Mouse (Mus musculus): ENCODE results near the gene Nrros. TPM values are rescaled to one million over a fixed set of nuclear protein-coding genes. Genes with fewer than 3 reads are reported as not detected.
A peak's percentile ranks its signal among the peaks of the same experiment; 100 is the strongest.

The Nrros gene
- polyA plus RNA-seq, 1 experiment from 2014 or later = 8.2 TPM

DNA sequence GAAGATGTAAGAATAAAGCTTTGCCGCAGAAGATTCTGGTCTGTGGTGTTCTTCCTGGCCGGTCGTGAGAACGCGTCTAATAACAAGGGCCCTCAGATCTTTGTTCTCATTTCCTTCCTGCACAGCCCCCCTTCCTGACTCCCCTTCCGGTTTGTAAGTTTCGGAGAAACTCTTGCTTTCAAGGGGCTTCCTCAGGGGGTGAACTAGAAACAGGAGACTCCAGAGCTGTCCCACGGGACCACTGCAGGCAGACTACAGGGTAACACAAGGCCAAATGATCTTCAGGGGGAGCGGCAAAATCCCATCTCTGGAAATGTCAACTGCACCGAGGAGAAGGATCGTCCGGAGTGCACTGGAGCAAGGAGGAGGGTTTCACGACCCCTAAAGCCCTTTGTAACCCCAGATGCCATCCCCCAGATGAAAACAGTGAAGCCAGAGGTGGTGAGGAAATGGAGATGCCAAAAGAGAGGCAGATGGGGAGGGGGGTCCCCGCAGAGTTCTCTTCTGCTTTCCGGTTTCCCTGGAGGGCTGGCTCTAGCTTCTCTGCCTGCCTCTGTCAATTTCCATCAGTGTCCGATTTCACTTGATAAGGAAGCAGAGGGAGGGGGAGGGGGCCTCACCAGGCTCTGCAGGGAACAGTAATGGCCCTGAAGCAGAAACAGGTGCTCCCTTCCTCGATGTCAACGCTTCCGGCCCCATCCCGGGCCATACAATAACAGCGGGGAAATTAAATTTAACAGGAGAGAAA, 35.0 kb upstream of the Nrros start:
- WGBS = 61% methylated on average over 21 of the region's 21 CpGs
- ATAC-seq (ENCODE audit: low FRiP score, low TSS enrichment) (peak; percentile 35; the same call in 1 of the 2 replicates), DNase-seq (ENCODE audit: low spot score) (peak; percentile 15)
- no peaks in the 10 kb centered on the region for H3K9me3 ChIP-seq (ENCODE audit: control insufficient read depth, low read length)
- H3K36me3 ChIP-seq (ENCODE audit: control insufficient read depth, insufficient read depth, low read length) = no peaks in the 10 kb centered on the region
- H3K4me2 ChIP-seq (replicated peaks; ENCODE audit: low read depth) = peak overlapping the region; percentile 20; the same call in 1 of the 2 replicates
- no peaks in the 10 kb centered on the region for H3K4me1 ChIP-seq (replicated peaks; ENCODE audit: control insufficient read depth, insufficient read depth)
- H3K4me3 ChIP-seq (ENCODE audit: low read depth, low read length) = no peak overlapping the region
- peak overlapping the region; percentile 74; the same call in 1 of the 2 replicates for H3K27ac ChIP-seq (replicated peaks)
- H3K9ac ChIP-seq (ENCODE audit: low read length) = no peak overlapping the region
- no peaks in the 10 kb centered on the region for H3K27me3 ChIP-seq (ENCODE audit: control insufficient read depth, insufficient read depth, low read length)
- TF ChIP-seq EP300 (optimal IDR thresholded peaks at IDR 0.05) = no peak
- TF ChIP-seq CTCF (IDR thresholded peaks at IDR 0.05; ENCODE audit: low read depth) = no peak

- no peaks in the 10 kb centered on the region for H3K9me3 ChIP-seq (ENCODE audit: control insufficient read depth, low read length)
- no peak for ATAC-seq (ENCODE audit: low FRiP score, low TSS enrichment)
- no peaks in the 10 kb centered on the region for H3K36me3 ChIP-seq (ENCODE audit: control insufficient read depth, insufficient read depth, low read length)
- no peak overlapping the region for H3K9ac ChIP-seq (ENCODE audit: low read length)
- no peak overlapping the region for H3K4me2 ChIP-seq (replicated peaks; ENCODE audit: low read depth)
- H3K27me3 ChIP-seq (ENCODE audit: control insufficient read depth, insufficient read depth, low read length) = no peaks in the 10 kb centered on the region
- 59% methylated on average over 12 of the region's 12 CpGs for WGBS
- H3K27ac ChIP-seq (replicated peaks) = no peak overlapping the region
- no peaks in the 10 kb centered on the region for H3K4me1 ChIP-seq (replicated peaks; ENCODE audit: control insufficient read depth, insufficient read depth)
- no peak overlapping the region for H3K4me3 ChIP-seq (ENCODE audit: low read depth, low read length)
- no peak for DNase-seq (ENCODE audit: low spot score)
- TF ChIP-seq CTCF (IDR thresholded peaks at IDR 0.05; ENCODE audit: low read depth) (no peak), EP300 (optimal IDR thresholded peaks at IDR 0.05) (no peak)
Measured at GRCm38 (mm10) chr16:32190011-32190441, 24.6 kb upstream of the Nrros start.

DNA sequence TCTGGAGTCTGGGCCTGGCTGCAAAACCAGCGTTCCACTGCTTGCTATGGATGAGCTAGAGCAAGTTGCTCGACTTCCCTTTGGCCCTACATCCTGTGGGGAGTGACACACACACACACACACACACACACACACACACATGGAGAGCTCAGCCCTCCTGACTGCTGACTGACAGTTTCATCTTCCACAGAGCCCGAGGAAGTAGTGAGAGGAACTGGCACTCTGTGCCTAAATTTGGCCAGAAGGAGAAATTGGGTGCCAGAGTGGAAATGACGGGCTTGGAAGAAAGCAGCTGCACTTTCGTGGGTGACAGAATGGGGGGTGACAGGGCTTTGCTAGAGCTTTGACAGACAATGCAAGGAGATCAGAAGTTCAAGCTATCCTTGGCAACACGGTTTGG, 23.7 kb upstream of the Nrros start:
- TF ChIP-seq EP300 (optimal IDR thresholded peaks at IDR 0.05) = no peak
- no peak for TF ChIP-seq CTCF (IDR thresholded peaks at IDR 0.05; ENCODE audit: low read depth)
- Histone ChIP-seq H3K9me3 (ENCODE audit: control insufficient read depth, low read length) (no peaks in the 10 kb centered on the region), H3K4me1 (replicated peaks; ENCODE audit: control insufficient read depth, insufficient read depth) (no peaks in the 10 kb centered on the region), H3K36me3 (ENCODE audit: control insufficient read depth, insufficient read depth, low read length) (no peaks in the 10 kb centered on the region), H3K4me2 (replicated peaks; ENCODE audit: low read depth) (no peak overlapping the region), H3K4me3 (ENCODE audit: low read depth, low read length) (no peak overlapping the region), H3K27me3 (ENCODE audit: control insufficient read depth, insufficient read depth, low read length) (no peaks in the 10 kb centered on the region), H3K27ac (replicated peaks) (no peak overlapping the region), H3K9ac (ENCODE audit: low read length) (no peak overlapping the region)
- ATAC-seq (ENCODE audit: low FRiP score, low TSS enrichment) = no peak
- WGBS = 58% methylated on average over 6 of the region's 6 CpGs
- DNase-seq (ENCODE audit: low spot score) = no peak

- 94% methylated on average over 5 of the region's 5 CpGs for WGBS
- H3K4me2 ChIP-seq (replicated peaks; ENCODE audit: low read depth) = no peak overlapping the region
- no peaks in the 10 kb centered on the region for H3K9me3 ChIP-seq (ENCODE audit: control insufficient read depth, low read length)
- no peak overlapping the region for H3K27ac ChIP-seq (replicated peaks)
- ATAC-seq (ENCODE audit: low FRiP score, low TSS enrichment) = no peak
- H3K36me3 ChIP-seq (ENCODE audit: control insufficient read depth, insufficient read depth, low read length) = no peaks in the 10 kb centered on the region
- H3K4me1 ChIP-seq (replicated peaks; ENCODE audit: control insufficient read depth, insufficient read depth) = no peaks in the 10 kb centered on the region
- H3K27me3 ChIP-seq (ENCODE audit: control insufficient read depth, insufficient read depth, low read length) = no peaks in the 10 kb centered on the region
- H3K9ac ChIP-seq (ENCODE audit: low read length) = no peak overlapping the region
- no peak overlapping the region for H3K4me3 ChIP-seq (ENCODE audit: low read depth, low read length)
- TF ChIP-seq CTCF (IDR thresholded peaks at IDR 0.05; ENCODE audit: low read depth) (no peak), EP300 (optimal IDR thresholded peaks at IDR 0.05) (no peak)
- no peak for DNase-seq (ENCODE audit: low spot score)
Measured at GRCm38 (mm10) chr16:32186056-32186455, 20.7 kb upstream of the Nrros start.

- H3K9me3 ChIP-seq (ENCODE audit: control insufficient read depth, low read length) = no peaks in the 10 kb centered on the region
- H3K4me2 ChIP-seq (replicated peaks; ENCODE audit: low read depth) = no peak within 1 kb of the TSS
- DNase-seq (ENCODE audit: low spot score) (no peak), ATAC-seq (ENCODE audit: low FRiP score, low TSS enrichment) (no peak)
- H3K4me1 ChIP-seq (replicated peaks; ENCODE audit: control insufficient read depth, insufficient read depth) = no peaks in the 10 kb centered on the region
- H3K27ac ChIP-seq (replicated peaks) = no peak within 1 kb of the TSS
- no peaks in the 10 kb centered on the region for H3K36me3 ChIP-seq (ENCODE audit: control insufficient read depth, insufficient read depth, low read length)
- no peak within 1 kb of the TSS for H3K9ac ChIP-seq (ENCODE audit: low read length)
- H3K27me3 ChIP-seq (ENCODE audit: control insufficient read depth, insufficient read depth, low read length) = no peaks in the 10 kb centered on the region
- TF ChIP-seq CTCF (IDR thresholded peaks at IDR 0.05; ENCODE audit: low read depth) = no peak
- 78% methylated on average over 6 of the region's 6 CpGs for WGBS
- H3K4me3 ChIP-seq (ENCODE audit: low read depth, low read length) = no peak within 1 kb of the TSS
Measured at GRCm38 (mm10) chr16:32179333-32179901, 14.0 kb upstream of the Nrros start, which contains the start of gene Bex6. Gene Bex6 (plus strand): TSS chr16:32179823.

Data from stomach, postnatal 0 days (tissue).